Mouse (Mus musculus) midbrain, embryonic 16.5 days (tissue): ENCODE data around the gene Rxfp3. TPM values are rescaled to one million over a fixed set of nuclear protein-coding genes. Genes with fewer than 3 reads are reported as not detected.
A peak's percentile ranks its signal among the peaks of the same experiment; 100 is the strongest.

Source experiments
- ATAC-seq: fragments of 200-750 bp; cut with Nextera tagmentation; 2 replicates; pipeline ENCODE4 v1.8.0; 2017; ENCODE audit warnings: moderate TSS enrichment
- H3K27ac ChIP-seq: fragments of 300-500 bp; sonication (generic); 2 replicates; pipeline ENCODE4 v1.5.1; 2014; ENCODE audit warnings: mild to moderate bottlenecking, low read length, mixed read lengths
- H3K27me3 ChIP-seq: fragments of 300-500 bp; sonication (generic); 2 replicates; pipeline ENCODE4 v1.6.1; 2014; ENCODE audit warnings: low read depth, low read length, mixed read lengths; ENCODE audit not compliant: control insufficient read depth, insufficient read depth
- H3K36me3 ChIP-seq: fragments of 300-500 bp; sonication (generic); 2 replicates; pipeline ENCODE4 v1.6.1; 2014; ENCODE audit warnings: mild to moderate bottlenecking, low read length, moderate library complexity, mixed read lengths; ENCODE audit not compliant: control insufficient read depth, insufficient read depth
- H3K4me1 ChIP-seq: fragments of 300-500 bp; sonication (generic); 2 replicates; pipeline ENCODE4 v1.6.1; 2014; ENCODE audit warnings: mild to moderate bottlenecking, low read length, mixed read lengths; ENCODE audit not compliant: control insufficient read depth, insufficient read depth
- H3K4me2 ChIP-seq: fragments of 300-500 bp; sonication (generic); 2 replicates; pipeline ENCODE4 v1.6.1; 2014; ENCODE audit warnings: mild to moderate bottlenecking, low read length, mixed read lengths
- H3K4me3 ChIP-seq: fragments of 300-500 bp; sonication (generic); 2 replicates; pipeline ENCODE4 v1.5.1; 2014; ENCODE audit warnings: low read depth, mild to moderate bottlenecking, low read length, moderate library complexity, mixed read lengths
- H3K9ac ChIP-seq: fragments of 300-500 bp; sonication (generic); 2 replicates; pipeline ENCODE4 v1.6.1; 2014; ENCODE audit warnings: low read depth, low read length, mixed read lengths
- H3K9me3 ChIP-seq: fragments of 300-500 bp; sonication (generic); replicated peaks from 2 replicates; pipeline ENCODE4 v1.6.1; 2014; ENCODE audit warnings: mild to moderate bottlenecking, low read length, mixed read lengths; ENCODE audit not compliant: control insufficient read depth, poor library complexity, severe bottlenecking
- WGBS: fragments of 180-500 bp; shearing (Covaris S2); extraction: QIAGEN DNeasy Blood & Tissue Kit; methylation state at CpG from one replicate; pipeline ENCODE4 v1.1.7; 2014; 5-methylcytosine and 5-hydroxymethylcytosine counted together
- polyA plus RNA-seq: library from polyadenylated mRNA; unstranded; fragments of >200 nt; fragmentation: Nextera tagmentation; extraction: Ambion mirVana; gene quantifications from 2 replicates; pipeline ENCODE4 v1.2.1, GENCODE M21; 2015

The Rxfp3 gene
- polyA plus RNA-seq, 1 experiment from 2014 or later = 3.5 TPM

DNA sequence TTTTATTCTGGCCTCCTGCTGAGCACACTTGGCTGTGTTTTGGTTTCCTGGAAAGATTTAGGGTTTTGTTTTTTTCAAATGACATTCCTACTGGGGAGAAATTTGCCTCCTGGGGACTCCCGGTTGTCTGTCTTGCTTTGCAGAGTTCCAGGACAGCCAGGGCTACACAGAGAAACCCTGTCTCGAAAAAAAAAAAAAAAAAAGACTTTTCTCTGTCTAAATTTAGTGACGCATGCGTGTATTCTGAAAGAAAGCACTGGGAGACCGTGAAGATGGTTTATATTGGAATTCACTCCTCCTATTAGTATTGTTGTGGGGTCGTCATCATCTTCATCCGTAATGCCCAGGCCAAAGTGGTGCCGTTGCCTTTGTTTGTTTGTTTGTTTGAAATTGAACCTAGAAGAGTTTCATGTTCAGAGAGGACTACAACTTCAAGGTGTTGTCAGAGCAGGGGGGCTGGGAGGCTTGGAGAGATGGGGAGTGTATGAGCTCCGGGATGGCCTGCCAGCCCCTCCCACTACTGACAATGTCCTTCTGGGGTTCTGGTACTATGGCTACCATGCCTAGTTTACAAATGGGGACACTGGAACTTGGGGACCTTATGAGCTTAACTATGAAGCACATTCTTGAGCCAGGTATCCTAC lies 27.9 kb upstream of the Rxfp3 start:
- Histone ChIP-seq H3K9ac (peak overlapping the region; percentile 39), H3K36me3 (no peaks in the 10 kb centered on the region), H3K4me3 (peak overlapping the region; percentile 25), H3K4me2 (peak overlapping the region; percentile 64), H3K27me3 (no peaks in the 10 kb centered on the region), H3K27ac (no peak overlapping the region), H3K9me3 (no peaks in the 10 kb centered on the region), H3K4me1 (peaks cover 22% of the 10 kb centered on the region)
- 7% methylated on average over 9 of the region's 9 CpGs for WGBS
- peak; percentile 41; the same call in 1 of the 2 replicates for ATAC-seq

DNA sequence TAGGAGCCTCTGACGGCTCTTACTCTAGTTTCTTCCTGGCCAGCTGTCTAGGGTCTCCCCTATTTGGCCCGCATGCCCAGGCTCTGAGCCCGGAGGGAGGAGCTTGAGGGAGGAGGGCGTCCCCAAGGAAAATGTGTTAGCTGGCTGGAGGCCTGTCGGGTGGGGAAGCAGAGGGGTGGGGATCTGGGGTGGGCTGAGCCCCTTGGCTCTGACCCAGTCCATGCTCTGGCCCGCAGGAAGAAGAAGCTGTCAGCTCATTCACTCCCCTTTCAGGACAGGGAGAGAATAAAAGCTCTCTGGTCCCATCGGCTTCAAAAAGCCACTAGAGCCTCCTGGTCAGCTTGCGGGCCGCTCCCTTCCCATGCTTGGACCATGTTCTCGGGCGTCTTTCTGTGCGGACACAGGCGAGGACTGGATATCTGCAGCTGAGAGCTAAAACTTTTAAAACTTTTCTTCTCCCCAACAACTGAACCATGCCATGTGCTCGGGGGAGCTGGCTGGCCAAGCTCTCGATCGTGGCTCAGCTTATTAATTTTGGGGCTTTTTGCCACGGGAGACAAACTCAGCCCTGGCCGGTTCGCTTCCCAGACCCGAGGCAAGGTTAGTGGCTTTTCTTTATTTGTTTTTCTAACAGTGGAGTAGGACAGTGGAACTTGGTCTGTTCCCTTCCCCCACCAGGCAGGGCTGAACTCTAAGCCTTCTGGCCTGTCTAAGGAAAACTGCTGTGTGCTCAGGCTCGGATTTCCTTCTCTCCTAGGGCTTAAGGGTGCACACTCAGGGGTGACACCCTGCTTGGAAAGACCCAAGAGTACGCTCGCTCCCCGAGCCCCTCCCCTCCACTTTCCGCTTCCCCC lies 27.0 kb upstream of the Rxfp3 start, which contains the start of gene Adamts12:
Gene Adamts12 (plus strand): TSS at position 233 of the 854 bp plus-strand sequence.
- WGBS = 2% methylated on average over 24 of the region's 25 CpGs
- peak; percentile 78 for ATAC-seq

DNA sequence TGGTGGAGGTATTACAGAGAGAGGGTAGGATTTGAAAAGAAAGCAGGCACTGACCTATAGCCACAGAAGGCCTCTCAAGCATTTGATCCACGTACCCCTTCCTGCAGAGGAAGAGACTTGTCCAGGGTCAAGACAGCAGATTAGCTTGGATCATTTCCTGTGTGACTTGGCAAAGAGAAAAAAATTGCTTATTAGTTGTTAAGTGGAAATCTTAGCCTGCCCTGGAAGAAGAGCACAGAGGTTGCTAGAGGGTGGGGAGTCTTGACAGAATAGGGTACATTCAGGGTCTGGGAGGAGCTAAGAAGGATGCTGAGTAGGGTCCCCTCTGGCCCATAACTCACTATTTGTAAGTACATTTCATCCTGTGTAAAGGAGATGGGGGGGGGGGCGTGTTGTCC lies 26.4 kb upstream of the Rxfp3 start:
- 19% methylated on average over 2 of the region's 2 CpGs for WGBS
- Histone ChIP-seq H3K9ac (no peak overlapping the region), H3K9me3 (no peaks in the 10 kb centered on the region), H3K36me3 (no peaks in the 10 kb centered on the region), H3K27ac (no peak overlapping the region), H3K27me3 (no peaks in the 10 kb centered on the region), H3K4me2 (no peak overlapping the region; the same call in 1 of the 2 replicates), H3K4me3 (no peak overlapping the region), H3K4me1 (peaks cover 22% of the 10 kb centered on the region)
- ATAC-seq = no peak

More for the DNA sequence above, 27.0 kb upstream of the Rxfp3 start, which contains the start of gene Adamts12:
- peak within 1 kb of the TSS; percentile 39 for H3K9ac ChIP-seq
- H3K36me3 ChIP-seq = no peaks in the 10 kb centered on the region
- peak within 1 kb of the TSS; percentile 25 for H3K4me3 ChIP-seq
- H3K27me3 ChIP-seq = no peaks in the 10 kb centered on the region
- peak within 1 kb of the TSS; percentile 30; the same call in 1 of the 2 replicates for H3K27ac ChIP-seq
- H3K4me2 ChIP-seq = peak within 1 kb of the TSS; percentile 64
- no peaks in the 10 kb centered on the region for H3K9me3 ChIP-seq
- H3K4me1 ChIP-seq = peaks cover 22% of the 10 kb centered on the region

DNA sequence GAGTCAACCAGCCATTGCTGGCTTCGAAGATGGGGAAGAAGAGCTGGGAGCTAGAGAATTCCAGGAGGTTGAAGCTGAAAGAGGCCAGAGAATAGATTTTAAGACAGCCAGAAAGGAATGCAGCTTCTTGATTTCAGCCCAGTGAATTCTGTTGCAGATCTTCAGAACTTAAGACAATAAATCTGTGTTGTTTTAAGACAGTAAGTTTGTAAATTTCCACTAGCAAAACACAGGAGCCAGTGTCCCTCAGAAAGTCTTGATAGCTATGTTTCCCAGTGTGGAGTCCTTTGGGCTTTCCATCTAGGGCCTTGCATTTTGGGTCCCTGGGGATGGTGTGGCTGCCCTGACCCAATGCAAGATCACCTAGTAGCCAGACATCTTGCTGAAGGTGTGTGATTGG lies 25.1 kb upstream of the Rxfp3 start:
- Histone ChIP-seq H3K4me2 (no peak overlapping the region), H3K9me3 (no peaks in the 10 kb centered on the region), H3K9ac (no peak overlapping the region), H3K4me1 (peaks cover 22% of the 10 kb centered on the region), H3K36me3 (no peaks in the 10 kb centered on the region), H3K27me3 (no peaks in the 10 kb centered on the region), H3K27ac (no peak overlapping the region), H3K4me3 (no peak overlapping the region)
- 84% methylated on average over 1 of the region's 1 CpGs for WGBS
- no peak for ATAC-seq

DNA sequence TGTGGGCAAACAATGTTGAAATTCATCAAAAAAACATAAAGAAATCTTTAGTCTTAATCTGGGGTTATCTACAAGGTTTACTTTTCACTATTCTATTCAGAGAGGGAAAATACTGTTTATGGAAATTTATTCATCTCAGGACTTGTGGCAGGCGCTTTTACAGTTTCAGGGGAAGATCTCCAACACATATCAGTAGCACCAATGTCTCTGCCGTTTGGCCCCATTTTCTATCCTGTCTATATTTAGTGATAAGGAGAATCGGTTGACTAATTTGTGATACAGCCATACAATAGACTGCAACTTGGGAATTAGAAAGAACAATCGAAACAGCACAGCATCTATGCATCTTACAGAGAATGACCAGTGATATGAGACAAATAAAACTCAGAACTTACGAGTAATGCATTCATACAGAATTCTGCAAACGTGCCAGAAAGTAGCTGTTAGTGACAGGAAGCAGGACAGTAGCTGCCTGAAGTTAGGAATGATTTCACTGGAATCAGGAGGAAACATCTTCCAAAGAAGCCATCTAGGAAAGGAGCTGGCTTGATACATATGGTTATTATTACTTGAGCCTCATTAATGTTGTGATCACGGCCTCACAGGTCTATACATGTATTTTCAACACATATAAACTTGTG lies 16.8 kb upstream of the Rxfp3 start:
- no peak overlapping the region for H3K9ac ChIP-seq
- ATAC-seq = peak; percentile 11; the same call in 1 of the 2 replicates
- H3K27ac ChIP-seq = no peak overlapping the region
- H3K4me2 ChIP-seq = no peak overlapping the region
- H3K9me3 ChIP-seq = no peaks in the 10 kb centered on the region
- peaks cover 7% of the 10 kb centered on the region for H3K4me1 ChIP-seq
- H3K27me3 ChIP-seq = no peaks in the 10 kb centered on the region
- WGBS = 52% methylated on average over 7 of the region's 7 CpGs
- no peak overlapping the region for H3K4me3 ChIP-seq
- no peaks in the 10 kb centered on the region for H3K36me3 ChIP-seq

DNA sequence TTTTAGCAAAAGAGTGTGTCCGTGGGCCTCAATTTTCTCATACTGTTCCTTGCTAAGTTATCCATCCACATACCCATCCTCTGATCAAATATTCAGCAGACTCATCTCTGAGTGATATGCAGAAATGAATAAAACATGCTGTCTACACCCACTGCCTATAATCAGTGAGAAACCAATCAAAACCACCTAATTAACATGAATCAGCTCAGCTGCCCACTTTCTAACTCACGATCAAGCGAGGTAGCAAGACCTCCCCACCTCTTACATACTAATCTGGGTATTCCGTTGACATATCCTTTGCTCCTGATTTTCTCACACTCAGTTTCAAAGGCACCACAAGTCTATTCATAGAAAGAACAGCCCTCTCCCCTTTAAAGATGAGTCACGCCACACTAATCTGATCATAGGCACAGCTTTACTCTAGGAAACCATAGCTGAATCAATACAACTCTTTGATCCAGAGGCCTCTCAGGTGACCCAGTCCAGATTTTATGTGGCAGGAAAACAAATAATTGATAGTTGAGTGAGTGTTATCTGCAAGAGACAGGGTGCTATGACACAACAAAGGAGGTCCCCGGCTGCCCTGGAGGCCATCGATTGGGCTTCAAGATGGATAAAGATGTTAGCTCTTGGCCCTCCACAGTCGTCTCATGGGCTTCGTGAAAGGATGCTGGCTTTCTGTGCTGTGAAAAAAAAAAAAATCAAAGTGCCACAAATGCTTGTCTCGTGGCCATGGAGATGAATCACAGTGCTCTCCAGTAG lies 16.1 kb upstream of the Rxfp3 start:
- WGBS = 22% methylated on average over 10 of the region's 10 CpGs
- Histone ChIP-seq H3K4me3 (no peak overlapping the region), H3K27ac (no peak overlapping the region; the same call in 1 of the 2 replicates), H3K4me2 (no peak overlapping the region), H3K36me3 (no peaks in the 10 kb centered on the region), H3K9ac (no peak overlapping the region), H3K9me3 (no peaks in the 10 kb centered on the region), H3K27me3 (no peaks in the 10 kb centered on the region), H3K4me1 (peaks cover 7% of the 10 kb centered on the region)
- peak; percentile 66; the same call in 1 of the 2 replicates for ATAC-seq

DNA sequence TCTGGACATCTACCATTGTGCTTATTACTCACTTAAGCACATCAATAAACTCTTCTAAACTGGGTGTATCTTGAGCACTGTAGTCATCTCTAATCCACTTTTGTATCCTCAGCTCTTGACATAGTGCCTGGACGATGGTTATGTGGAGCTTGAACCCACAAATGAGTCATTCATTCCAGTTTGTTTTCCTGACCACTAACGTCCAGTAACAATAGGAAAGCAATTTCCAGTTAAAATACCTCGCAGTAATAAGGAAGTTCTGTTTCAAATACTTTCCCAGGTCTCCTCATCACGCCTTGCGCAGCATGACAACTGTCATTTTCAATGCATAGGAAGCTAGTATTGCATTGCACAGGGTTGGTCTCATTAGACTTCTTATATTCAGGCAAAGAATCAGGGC lies 5.0 kb upstream of the Rxfp3 start:
- 88% methylated on average over 5 of the region's 5 CpGs for WGBS
- H3K9ac ChIP-seq = no peak overlapping the region
- 0 out of 2 replicates have a peak, but pooled peaks cover under 1% of the 10 kb centered on the region for H3K27me3 ChIP-seq
- no peak overlapping the region for H3K27ac ChIP-seq
- no peak overlapping the region for H3K4me3 ChIP-seq
- no peak for ATAC-seq
- H3K4me1 ChIP-seq = no peaks in the 10 kb centered on the region
- H3K36me3 ChIP-seq = no peaks in the 10 kb centered on the region
- H3K9me3 ChIP-seq = no peaks in the 10 kb centered on the region
- no peak overlapping the region for H3K4me2 ChIP-seq

DNA sequence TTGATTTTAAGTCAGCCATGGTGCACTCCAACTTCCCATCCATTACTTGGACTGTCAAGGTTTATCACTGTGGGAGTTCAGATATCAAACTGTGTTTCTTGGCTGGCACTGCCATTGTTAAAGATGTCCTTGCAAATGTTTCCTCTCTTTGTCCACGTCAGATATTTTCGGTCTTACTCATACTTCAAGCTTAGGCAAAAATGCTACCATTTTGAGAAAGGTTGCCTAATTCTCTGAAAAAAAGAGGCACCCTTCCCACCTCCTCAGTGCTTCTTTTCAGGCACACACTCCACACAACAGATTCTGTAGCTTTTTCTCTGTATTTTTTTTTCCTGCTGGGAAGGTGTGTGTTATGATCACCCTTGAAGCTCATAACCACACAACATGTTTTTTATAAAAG lies 3.4 kb upstream of the Rxfp3 start:
- H3K4me1 ChIP-seq = peaks cover 15% of the 10 kb centered on the region; the same call in 1 of the 2 replicates
- H3K9ac ChIP-seq = no peak overlapping the region
- H3K36me3 ChIP-seq = no peaks in the 10 kb centered on the region
- no peaks in the 10 kb centered on the region for H3K9me3 ChIP-seq
- no peak overlapping the region for H3K27ac ChIP-seq
- H3K27me3 ChIP-seq = peaks cover 16% of the 10 kb centered on the region
- 84% methylated on average over 2 of the region's 2 CpGs for WGBS
- no peak overlapping the region for H3K4me3 ChIP-seq
- no peak overlapping the region for H3K4me2 ChIP-seq
- no peak for ATAC-seq
